Mouse (Mus musculus): ENCODE data around the gene Hist1h2ad.
"Not testable (repeated sequence)": the region's sequence is repeated elsewhere in the genome, so short reads cannot be mapped to it uniquely, and the experiment has no call there.

The Hist1h2ad gene

DNA sequence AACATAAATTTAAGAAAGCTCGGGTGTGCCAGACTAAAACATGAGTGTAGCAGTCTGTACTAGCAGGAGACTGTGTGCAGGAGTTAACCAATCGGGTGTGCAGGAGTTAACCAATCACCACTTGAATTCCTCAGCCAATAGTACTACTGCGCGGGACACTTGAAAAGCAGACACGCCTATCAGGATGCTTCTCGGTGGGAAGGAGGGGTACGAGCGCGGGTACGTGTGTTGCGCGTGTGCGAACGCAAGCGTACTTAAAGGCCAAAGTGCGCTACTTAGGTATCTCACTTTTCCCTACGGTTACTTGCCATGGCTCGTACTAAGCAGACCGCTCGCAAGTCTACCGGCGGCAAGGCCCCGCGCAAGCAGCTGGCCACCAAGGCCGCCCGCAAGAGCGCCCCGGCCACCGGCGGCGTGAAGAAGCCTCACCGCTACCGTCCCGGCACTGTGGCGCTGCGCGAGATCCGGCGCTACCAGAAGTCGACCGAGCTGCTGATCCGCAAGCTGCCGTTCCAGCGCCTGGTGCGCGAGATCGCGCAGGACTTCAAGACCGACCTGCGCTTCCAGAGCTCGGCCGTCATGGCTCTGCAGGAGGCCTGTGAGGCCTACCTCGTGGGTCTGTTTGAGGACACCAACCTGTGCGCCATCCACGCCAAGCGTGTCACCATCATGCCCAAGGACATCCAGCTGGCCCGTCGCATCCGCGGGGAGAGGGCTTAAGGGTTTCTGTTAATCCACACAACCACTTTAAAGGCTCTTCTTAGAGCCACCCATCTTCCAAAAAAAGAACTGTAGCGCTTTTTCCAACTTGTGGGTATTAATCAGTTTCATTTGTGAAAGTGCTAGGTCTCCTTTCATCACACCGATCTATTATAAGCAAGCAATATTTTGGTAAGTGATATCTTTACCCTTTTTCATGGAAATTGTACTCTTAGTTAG lies 38.8 kb upstream of the Hist1h2ad start, which contains the start of gene Hist1h3g:
Hist1h3g (plus strand) TSS at position 286 of the 939 bp plus-strand sequence.
- POLR2A ChIA-PET: interaction anchor here (0.5 to 24.7 kb wide), 57 partner anchors 9 to 1492 kb away, joined by 3 to 692 read pairs (median 8); partner anchors contain the start of genes Hist1h4f (in 4 of the 4), Hist1h2ae (in 3 of the 4), Hist1h2bg (in 3 of the 4) and Hist1h2bj (in 3 of the 4)
- CTCF ChIA-PET: not testable (repeated sequence)

DNA sequence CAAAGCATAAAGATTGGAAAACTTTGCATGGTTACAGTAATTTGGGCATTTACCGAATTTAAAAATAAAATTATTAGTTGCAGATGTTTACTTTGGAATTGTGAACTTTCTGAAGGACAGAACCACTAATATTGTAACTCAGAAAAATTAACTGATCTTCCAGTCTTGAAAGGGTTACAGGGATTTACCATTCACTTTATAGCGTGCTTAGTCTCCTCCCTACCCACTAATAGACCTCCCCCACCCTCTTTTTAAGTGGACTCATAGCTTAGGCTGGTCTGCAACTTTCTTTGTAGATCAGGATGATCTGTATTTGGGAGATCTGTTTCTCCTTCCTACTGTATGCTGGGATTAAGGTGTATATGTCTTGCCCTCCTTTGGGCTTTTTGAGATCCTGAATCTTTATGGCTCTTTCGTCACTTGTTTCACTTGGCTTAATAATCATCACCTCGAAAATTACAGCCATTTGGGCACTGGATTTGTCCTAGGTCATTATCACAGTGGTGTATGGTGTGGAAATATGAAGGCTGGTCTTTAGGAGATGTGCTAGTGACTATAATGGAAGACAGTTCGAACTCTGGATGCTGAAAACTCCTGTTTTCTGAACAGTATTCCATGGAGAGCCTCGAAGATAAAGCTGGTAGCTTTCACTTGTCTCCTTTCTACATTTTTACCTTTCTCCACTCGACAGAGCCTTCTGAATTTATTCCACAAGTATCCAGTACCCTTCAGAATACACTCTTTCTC lies 37.9 kb upstream of the Hist1h2ad start:
- POLR2A ChIA-PET: interaction anchor here (0.5 to 24.7 kb wide), 40 partner anchors 8 to 1671 kb away, joined by 3 to 692 read pairs (median 5); partner anchors contain the start of genes Hist1h4f (in 4 of the 4), Hist1h2ae (in 3 of the 4), Hist1h2bg (in 3 of the 4) and Hist1h4d (in 3 of the 4)

DNA sequence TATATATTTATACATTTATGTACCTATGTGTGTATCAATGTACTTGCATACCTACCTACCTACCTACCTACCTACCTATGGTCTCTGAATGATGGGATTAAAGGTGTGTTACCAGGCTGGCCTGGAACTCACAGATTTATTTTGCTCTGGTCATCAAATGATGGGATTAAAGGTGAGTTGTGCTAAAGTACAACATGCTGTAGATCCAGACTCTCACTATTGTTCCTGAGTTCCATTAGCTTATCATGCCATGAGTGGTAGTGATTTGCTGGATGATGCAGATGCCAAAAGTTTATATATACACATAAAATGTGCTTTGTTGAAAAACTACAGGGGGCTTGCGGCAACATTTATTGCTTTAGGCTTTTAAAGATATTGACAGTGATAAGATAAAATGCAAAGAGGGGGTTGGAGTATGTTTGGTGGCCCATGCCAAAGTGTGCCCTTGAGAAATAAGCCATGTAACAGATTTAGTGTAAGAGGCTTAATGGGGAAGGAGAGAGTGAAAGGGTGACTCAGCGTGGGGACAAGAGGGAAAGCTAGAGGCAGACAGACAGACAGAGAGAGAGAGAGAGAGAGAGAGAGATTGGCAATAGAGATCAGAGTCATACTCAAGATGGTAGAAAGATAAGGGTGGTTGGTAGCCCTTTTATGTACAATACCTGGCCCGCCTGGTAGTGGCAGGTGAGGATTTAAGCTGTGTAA lies 37.0 kb upstream of the Hist1h2ad start:
- ChIA-PET CTCF (interaction anchor here in 1 of 4 experiments (1.4 kb wide), 1 partner anchor 135 kb away, joined by 3 read pairs; no protein-coding TSS in a partner anchor), POLR2A (interaction anchor here in 3 of 4 experiments (0.8 to 24.7 kb wide), 36 partner anchors 9 to 1493 kb away, joined by 3 to 692 read pairs (median 4); partner anchors contain the start of genes Hist1h2ae (in 3 of the 3), Hist1h2bg (in 3 of the 3), Hist1h4d (in 3 of the 3) and Hist1h4f (in 3 of the 3))

More for the DNA sequence above, 37.9 kb upstream of the Hist1h2ad start:
- CTCF ChIA-PET: interaction anchor here in 2 of 4 experiments (0.6 to 1.4 kb wide), 3 partner anchors 134 to 136 kb away, joined by 3 read pairs; no protein-coding TSS in a partner anchor

DNA sequence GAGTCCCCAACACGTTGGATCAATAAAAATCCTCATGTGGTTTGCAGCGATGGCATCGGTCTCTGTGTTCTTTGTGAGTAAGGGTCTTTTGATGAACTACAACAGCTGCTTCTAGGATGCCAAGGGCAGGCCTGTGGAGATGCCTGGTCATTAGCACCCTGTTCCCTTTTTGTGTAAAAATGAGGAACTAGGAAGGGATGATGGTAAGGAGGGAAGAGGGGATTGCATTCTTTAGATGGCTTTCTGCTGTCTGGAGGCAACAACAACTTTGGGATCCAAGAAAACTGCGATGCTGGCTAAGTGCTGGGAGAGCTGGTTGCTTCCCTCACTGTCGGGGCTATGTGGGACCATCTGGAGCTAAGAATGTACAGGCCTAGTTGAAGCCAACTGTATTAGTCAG lies 35.9 kb upstream of the Hist1h2ad start:
- POLR2A ChIA-PET: interaction anchor here in 3 of 4 experiments (0.6 to 24.7 kb wide), 28 partner anchors 7 to 1494 kb away, joined by 3 to 692 read pairs (median 4); partner anchors contain the start of genes Hist1h2ae (in 3 of the 3), Hist1h2bg (in 3 of the 3), Hist1h4d (in 3 of the 3) and Hist1h4f (in 3 of the 3)

DNA sequence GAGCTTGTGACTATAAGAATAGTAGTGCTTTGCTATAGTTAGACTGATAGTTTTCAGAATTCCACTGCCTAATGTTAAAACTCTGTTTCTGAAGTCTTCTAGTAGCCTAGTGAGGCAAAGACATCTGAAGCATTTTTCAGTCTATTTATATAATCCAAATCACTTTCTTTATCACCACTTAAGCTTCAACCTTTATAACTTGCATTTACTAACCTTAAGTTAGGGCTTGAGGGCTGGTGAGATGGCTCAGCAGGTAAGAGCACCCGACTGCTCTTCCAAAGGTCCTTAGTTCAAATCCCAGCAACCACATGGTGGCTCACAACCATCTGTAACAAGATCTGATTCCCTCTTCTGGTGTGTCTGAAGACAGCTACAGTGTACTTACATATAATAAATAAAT lies 34.4 kb upstream of the Hist1h2ad start:
- ChIA-PET POLR2A (interaction anchor here (0.5 to 24.7 kb wide), 27 partner anchors 9 to 1504 kb away, joined by 3 to 692 read pairs (median 6); partner anchors contain the start of genes Hist1h2ae (in 3 of the 4), Hist1h2bg (in 3 of the 4), Hist1h4d (in 3 of the 4) and Hist1h4f (in 3 of the 4)), CTCF (interaction anchor here in 1 of 4 experiments (1.8 kb wide), 1 partner anchor 17 kb away, joined by 3 read pairs; no protein-coding TSS in a partner anchor)

More for the DNA sequence above, 35.9 kb upstream of the Hist1h2ad start:
- CTCF ChIA-PET: no interaction called here

DNA sequence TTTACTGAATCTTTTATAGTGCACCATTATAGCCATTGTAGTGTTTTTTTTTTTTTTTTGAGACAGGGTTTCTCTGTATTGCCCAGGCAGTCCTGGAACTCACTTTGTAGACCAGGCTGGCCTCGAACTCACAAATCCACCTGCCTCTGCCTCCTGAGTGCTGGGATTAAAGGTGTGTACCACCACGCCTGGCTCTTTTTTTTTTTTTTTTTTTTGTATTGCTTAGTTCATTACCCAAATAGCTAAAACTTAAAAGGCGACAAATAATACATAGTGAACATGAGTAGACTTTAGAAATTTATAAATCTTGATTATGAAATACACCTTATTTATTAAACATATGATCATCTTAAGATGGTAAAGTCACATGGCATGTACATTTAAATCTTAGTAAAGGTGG lies 32.7 kb upstream of the Hist1h2ad start:
- ChIA-PET CTCF (interaction anchor here in 1 of 4 experiments (1.8 kb wide), 1 partner anchor 15 kb away, joined by 3 read pairs; no protein-coding TSS in a partner anchor), POLR2A (interaction anchor here (0.5 to 24.7 kb wide), 50 partner anchors 7 to 1712 kb away, joined by 3 to 692 read pairs (median 6); partner anchors contain the start of genes Hist1h2ae (in 3 of the 4), Hist1h2bg (in 3 of the 4), Hist1h4d (in 3 of the 4) and Hist1h4f (in 3 of the 4))

DNA sequence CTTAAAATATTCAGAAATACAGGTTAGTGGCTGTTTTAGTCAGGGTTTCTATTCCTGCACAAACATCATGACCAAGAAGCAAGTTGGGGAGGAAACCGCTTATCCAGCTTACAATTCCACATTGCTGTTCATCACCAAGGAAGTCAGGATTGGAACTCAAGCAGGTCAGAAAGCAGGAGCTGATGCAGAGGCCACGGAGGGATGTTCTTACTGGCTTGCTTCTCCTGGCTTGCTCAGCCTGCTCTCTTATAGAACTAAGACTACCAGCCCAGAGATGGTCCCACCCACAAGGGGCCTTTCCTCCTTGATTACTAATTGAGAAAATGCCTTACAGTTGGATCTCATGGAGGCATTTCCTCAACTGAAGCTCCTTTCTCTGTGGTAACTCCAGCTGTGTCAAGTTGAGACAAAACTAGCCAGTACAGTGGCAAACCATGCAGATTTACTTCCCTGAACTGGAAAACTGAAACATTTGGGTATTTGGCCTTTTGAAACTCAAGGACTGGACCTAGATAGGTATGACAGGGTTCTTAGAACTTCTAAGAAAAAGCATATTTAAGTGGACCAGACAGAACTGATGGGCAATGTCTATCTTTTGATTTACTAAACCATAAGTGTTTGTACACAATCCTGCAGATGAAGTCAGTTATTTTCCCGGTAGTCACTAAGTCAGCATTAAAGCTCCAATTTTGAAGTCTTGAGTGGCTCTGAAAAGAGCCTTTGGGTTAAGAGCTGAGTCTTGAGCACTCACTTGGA lies 31.8 kb upstream of the Hist1h2ad start:
- CTCF ChIA-PET: interaction anchor here in 2 of 4 experiments (0.8 to 1.1 kb wide), 2 partner anchors 9 to 77 kb away, joined by 3 read pairs; partner anchors contain the start of genes Btn1a1 (in 1 of the 2) and Hist1h2af (in 1 of the 2)
- POLR2A ChIA-PET: interaction anchor here (0.6 to 24.7 kb wide), 60 partner anchors 8 to 221 kb away, joined by 3 to 692 read pairs (median 5); partner anchors contain the start of genes Hist1h2ac (in 3 of the 4), Hist1h2af (in 3 of the 4), Hist1h4f (in 3 of the 4) and Hist1h4h (in 3 of the 4)

DNA sequence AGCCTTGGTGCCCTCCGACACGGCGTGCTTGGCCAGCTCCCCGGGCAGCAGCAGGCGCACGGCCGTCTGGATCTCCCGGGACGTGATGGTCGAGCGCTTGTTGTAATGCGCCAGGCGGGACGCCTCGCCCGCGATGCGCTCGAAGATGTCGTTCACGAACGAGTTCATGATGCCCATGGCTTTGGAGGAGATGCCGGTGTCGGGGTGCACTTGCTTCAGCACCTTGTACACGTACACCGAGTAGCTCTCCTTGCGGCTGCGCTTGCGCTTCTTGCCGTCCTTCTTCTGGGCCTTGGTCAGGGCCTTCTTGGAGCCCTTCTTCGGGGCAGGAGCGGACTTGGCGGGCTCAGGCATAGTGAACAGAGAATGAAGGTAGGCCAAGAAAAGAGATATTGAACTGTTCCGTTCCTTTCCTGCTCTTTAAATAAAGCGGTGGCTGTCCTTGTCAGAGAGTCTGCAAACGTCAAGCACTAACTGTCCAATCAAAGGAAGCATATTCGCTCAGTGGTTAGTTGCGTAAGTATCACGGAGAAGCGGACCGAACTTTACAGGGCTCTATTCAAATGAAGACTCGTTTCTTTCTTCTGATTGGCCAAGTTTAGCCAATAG lies 31.1 kb upstream of the Hist1h2ad start, which contains the start of gene Hist1h2bh:
Hist1h2bh (minus strand) TSS at position 394 of the 609 bp plus-strand sequence.
- POLR2A ChIA-PET: interaction anchor here (0.6 to 24.7 kb wide), 51 partner anchors 8 to 1500 kb away, joined by 3 to 692 read pairs (median 5); partner anchors contain the start of genes Hist1h2ac (in 3 of the 4), Hist1h2ae (in 3 of the 4), Hist1h2af (in 3 of the 4) and Hist1h2bg (in 3 of the 4)
- CTCF ChIA-PET: interaction anchor here in 2 of 4 experiments (0.8 to 1.1 kb wide), 2 partner anchors 10 to 78 kb away, joined by 3 read pairs; partner anchors contain the start of genes Btn1a1 (in 1 of the 2) and Hist1h2af (in 1 of the 2)

DNA sequence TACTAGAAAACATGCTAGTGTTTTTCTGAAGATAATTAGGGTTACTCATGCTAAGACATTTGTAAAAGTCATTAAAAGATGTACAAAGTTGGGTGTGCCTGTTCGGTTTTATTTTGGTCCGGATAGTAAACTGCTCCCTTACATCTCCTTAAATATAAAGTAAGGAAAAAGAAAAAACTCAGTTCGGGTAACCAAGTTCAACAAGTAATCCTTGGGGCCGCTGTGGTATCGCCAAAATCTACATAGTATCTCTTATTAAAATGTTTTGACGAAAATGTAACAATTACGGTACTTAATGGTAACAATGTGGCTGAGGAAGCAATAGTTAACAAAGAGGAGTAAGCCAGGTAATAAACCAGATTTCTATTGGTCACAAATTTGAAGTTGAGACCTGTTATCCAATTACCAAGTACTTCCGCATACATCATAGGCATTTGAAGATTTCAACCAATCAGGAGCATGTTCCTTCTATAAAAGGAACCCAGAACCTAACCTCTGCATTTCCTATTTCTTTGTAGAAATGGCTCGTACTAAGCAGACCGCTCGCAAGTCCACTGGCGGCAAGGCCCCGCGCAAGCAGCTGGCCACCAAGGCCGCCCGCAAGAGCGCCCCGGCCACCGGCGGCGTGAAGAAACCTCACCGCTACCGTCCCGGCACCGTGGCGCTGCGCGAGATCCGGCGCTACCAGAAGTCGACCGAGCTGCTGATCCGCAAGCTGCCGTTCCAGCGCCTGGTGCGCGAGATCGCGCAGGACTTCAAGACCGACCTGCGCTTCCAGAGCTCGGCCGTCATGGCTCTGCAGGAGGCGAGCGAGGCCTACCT lies 30.0 kb upstream of the Hist1h2ad start, which contains the start of gene Hist1h3f:
Hist1h3f (plus strand) TSS at position 88 of the 822 bp plus-strand sequence.
- POLR2A ChIA-PET: interaction anchor here (0.7 to 24.7 kb wide), 29 partner anchors 9 to 1501 kb away, joined by 3 to 692 read pairs (median 10); partner anchors contain the start of genes Hist1h2ae (in 3 of the 4), Hist1h2bg (in 3 of the 4), Hist1h4h (in 3 of the 4) and Hist1h1d (in 2 of the 4)
- CTCF ChIA-PET: no interaction called here

DNA sequence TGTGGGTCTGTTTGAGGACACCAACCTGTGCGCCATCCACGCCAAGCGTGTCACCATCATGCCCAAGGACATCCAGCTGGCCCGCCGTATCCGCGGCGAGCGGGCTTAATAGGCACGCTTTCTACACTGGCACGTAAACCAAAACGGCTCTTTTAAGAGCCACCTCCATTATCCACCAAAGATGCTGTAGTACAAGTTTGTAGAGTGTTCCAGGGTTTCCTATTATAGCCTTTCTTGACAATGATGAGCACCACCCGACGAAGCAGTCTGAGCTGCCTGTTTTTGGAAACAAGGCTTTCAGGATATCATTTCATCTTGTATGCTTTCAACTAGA lies 29.4 kb upstream of the Hist1h2ad start:
- POLR2A ChIA-PET: interaction anchor here in 3 of 4 experiments (0.8 to 24.7 kb wide), 15 partner anchors 8 to 143 kb away, joined by 3 to 692 read pairs (median 10); partner anchors contain the start of genes Hist1h1d (in 2 of the 3), Hist1h2ae (in 2 of the 3), Hist1h2af (in 2 of the 3) and Hist1h2bg (in 2 of the 3)
- CTCF ChIA-PET: not testable (repeated sequence)

DNA sequence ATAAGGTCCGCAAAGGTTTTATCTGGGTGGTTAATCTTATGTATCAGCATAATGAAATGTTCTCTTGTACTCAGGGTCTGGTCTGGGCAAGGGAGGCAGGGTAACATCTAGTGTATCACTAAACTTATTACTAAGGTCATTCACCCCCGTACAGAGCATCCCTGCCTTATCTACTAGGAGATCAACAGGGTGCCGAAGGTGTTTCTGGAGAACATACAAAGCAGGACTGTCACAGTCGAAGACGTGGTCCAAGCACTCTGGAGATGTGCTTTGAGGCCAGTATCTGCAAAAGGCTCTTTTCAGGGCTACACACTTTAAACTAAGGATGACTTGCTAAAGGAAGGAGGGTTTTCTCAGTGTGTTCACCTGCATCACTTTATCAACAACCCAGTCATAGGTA lies 27.5 kb upstream of the Hist1h2ad start:
- CTCF ChIA-PET: interaction anchor here in 1 of 4 experiments (1.0 kb wide), 1 partner anchor 199 kb away, joined by 3 read pairs; no protein-coding TSS in a partner anchor
- POLR2A ChIA-PET: interaction anchor here in 3 of 4 experiments (0.5 to 24.7 kb wide), 24 partner anchors 7 to 193 kb away, joined by 3 to 692 read pairs (median 5); partner anchors contain the start of genes Hist1h2af (in 3 of the 3), Hist1h1d (in 2 of the 3), Hist1h4f (in 2 of the 3) and Hist1h4h (in 2 of the 3)

DNA sequence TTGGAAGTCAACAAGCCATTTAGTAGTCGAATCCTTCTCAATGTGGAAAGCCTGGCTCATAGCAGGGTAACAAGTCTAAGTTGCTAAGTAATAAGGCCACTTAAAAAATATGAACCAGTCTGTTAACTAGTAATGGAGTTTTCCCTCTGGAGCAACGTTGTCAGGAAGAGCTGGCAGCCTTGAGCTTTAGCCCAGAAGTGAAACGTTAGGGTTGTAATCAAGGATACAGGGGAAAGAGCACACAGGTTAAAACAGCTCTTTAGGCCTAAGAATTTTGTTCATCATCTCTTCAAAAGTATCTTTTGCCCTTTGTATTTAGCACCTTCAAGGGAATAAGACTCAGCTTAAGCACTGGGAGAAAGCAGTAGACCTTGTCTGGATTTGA lies 23.4 kb upstream of the Hist1h2ad start:
- ChIA-PET POLR2A (interaction anchor here (0.6 to 11.8 kb wide), 77 partner anchors 8 to 1508 kb away, joined by 3 to 692 read pairs (median 6); partner anchors contain the start of genes Hist1h2af (in 4 of the 4), Hist1h2ac (in 3 of the 4), Hist1h2ae (in 3 of the 4) and Hist1h2bc (in 3 of the 4)), CTCF (interaction anchor here in 2 of 4 experiments (0.6 to 1.2 kb wide), 2 partner anchors 53 to 146 kb away, joined by 3 read pairs; no protein-coding TSS in a partner anchor)

DNA sequence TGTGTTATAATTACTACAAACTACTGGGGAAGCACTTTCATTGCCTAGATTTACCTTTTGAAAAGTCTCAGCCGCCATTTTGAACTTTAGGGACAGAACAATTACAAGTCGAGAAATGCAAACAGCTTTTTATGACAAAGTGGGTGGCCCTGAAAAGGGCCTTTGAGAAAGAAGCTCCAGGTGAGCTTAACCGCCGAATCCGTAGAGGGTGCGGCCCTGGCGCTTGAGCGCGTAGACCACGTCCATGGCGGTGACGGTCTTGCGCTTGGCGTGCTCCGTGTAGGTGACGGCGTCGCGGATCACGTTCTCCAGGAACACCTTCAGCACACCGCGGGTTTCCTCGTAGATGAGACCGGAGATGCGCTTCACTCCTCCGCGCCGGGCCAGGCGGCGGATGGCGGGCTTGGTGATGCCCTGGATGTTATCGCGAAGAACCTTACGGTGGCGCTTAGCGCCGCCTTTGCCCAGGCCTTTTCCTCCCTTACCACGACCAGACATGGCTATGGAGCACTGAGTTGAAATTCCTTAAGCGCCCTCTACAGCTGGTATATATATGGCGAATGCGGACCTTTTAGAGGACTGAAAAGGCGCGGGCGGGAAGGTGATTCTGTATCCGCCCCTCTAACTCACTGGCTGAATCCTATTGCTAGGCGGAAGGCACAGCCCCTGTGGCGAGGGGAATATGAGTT lies 22.9 kb upstream of the Hist1h2ad start, which contains the start of gene Hist1h4f:
Hist1h4f (minus strand) TSS at position 503 of the 689 bp plus-strand sequence.
- ChIA-PET POLR2A (interaction anchor here (0.5 to 11.8 kb wide), 86 partner anchors 9 to 1769 kb away, joined by 3 to 692 read pairs (median 6); partner anchors contain the start of genes Hist1h2af (in 4 of the 4), Hist1h3g (in 4 of the 4), Hist1h2ac (in 3 of the 4) and Hist1h2ad (in 3 of the 4)), CTCF (interaction anchor here in 1 of 4 experiments (1.2 kb wide), 1 partner anchor 146 kb away, joined by 3 read pairs; no protein-coding TSS in a partner anchor)

All from embryonic stem cell, embryonic (primary cell).